Mouse (Mus musculus): Measurements from ENCODE around the gene Cacng8.

DNA sequence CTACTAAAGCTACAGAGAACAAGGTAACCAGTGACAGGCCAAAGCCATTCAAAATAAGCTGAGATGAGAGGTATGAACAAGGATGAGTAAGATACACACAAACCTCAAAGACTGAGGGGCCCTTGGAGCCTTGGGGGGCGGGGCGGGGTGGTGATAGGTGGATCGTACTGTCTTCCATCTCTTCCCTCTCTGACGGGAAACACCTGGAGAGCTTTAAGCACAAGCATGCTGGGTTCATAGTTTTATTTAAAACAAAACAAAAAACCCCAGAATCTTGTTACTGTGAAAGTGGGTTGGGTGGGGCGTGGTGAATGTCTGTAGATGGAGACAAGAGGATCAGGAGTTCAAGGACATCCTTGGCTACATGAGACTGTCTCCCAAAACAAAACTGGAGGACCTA lies 30.0 kb downstream of the Cacng8 start:
- TF ChIP-seq CTCF (IDR thresholded peaks at IDR 0.05; ENCODE audit: low read depth, low read length): no peak
- TF ChIP-seq POLR2A (IDR thresholded peaks at IDR 0.05; ENCODE audit: extremely low read depth, insufficient read depth, low read length): no peak

All from liver, adult 2 months (tissue).